Mouse (Mus musculus) C2C12 (cell line): ENCODE measurements around the gene Lxn.

ENCODE experiments used
- CTCF ChIP-seq: IDR thresholded peaks from one replicate; pipeline ENCODE4 v1.5.1; 2011; ENCODE audit not compliant: control insufficient read depth, insufficient read depth, insufficient read length
- MYOG ChIP-seq: IDR thresholded peaks from one replicate; pipeline ENCODE4 v1.6.1; 2011; ENCODE audit not compliant: control insufficient read depth, insufficient read length; ENCODE audit errors: extremely low read depth

DNA sequence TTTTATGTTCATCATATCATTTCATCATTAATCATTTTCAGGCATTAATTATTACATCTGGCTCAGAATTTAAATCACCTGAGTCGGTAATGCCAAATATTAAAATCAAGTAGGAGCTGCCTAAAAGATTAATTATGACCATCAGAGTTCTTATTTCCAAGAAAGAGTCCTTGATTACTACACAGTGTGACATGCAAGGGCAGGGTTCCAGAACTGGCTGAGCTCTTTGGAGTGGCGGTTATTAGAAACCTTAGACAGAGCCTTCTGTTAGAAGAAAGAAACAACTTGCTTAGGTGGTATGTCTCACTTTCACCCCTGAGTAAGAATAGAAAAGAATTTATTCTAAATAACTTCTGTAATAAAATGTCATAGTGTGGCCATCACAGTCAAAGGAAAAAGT is 3.6 kb upstream of the Lxn start:
- TF ChIP-seq CTCF = no peak
- TF ChIP-seq MYOG = no peak
